Mouse (Mus musculus) yolk sac, embryonic 10.5 days (tissue): ENCODE results near the gene Rrm1.
"Not testable (repeated sequence)": the region's sequence is repeated elsewhere in the genome, so short reads cannot be mapped to it uniquely, and the experiment has no call there.

Source experiments
- DNase-seq: peaks from one replicate; pipeline ENCODE4 v3.0.0-alpha.2; 2017; ENCODE audit warnings: low spot score

The Rrm1 gene

DNA sequence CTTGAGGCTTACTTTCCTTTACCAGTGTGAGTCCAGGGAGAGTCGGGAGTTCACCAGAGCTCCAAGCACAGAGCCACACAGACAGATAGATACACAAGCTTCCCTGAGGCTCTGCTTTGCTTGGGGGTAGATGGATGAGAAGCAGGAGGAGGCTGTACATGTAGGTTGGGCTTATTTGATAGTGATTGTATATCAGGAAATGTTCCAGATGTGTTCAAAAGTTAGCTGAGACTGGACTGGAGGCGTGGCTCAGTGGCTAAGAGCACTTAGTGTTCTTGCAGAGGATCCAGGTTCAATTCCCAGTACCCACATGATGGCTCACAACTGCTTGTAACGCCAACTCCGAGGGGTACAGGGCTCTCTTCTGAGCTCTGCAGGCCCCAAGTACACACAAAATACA lies 36.9 kb downstream of the Rrm1 start:
- no peak for DNase-seq

DNA sequence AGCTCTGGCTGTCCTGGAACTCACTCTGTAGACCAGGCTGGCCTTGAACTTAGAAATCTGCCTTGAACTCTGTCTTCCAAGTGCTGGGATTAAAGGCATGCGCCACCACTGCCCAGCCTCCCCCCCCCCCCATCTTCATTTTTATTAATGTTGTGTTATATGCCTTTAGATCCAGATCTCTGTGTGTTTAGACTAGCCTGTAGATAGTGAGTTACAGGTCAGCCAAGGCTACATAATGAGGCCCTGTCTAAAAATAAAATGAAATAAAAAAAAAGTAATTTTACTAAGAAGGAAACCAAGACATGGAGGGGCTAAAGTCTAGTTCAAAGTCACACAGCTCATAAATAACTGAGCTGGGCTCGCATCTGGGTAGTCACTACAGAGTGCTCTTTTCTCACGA lies 37.4 kb downstream of the Rrm1 start:
- no peak for DNase-seq

DNA sequence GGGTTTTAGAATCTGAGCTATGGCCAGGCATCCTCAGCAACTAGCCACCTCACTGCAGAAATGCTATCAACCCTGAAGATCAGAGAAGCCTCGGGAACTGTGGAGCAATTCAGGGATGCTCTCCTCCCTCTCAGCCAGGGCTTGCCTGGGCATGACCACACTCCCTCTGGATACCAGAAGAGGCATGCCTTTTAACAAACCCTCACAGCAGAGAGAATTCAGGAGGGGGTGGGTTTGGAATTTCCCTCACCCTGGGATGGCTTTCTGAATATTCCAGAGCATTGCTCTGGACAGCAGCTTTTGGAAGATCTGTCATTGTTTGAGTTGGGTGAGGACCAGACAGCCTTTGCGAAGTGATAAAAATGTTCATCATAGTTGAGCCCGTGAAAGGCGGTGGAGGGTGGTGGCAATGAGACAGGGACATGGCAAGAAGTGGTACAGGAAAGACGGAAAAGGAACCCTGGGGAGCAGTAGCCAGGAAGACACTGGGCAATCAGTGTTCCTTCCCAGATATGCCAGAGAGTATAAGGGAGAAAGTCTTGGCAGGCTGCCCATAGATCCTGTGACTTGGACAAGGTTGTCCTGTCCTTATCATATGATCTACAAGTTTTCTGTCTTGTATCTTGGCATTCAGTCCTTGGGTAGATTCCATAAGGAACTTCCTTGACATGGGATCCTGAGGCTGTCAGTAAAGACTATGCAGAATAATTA lies 38.0 kb downstream of the Rrm1 start:
- DNase-seq: peak; percentile 29

DNA sequence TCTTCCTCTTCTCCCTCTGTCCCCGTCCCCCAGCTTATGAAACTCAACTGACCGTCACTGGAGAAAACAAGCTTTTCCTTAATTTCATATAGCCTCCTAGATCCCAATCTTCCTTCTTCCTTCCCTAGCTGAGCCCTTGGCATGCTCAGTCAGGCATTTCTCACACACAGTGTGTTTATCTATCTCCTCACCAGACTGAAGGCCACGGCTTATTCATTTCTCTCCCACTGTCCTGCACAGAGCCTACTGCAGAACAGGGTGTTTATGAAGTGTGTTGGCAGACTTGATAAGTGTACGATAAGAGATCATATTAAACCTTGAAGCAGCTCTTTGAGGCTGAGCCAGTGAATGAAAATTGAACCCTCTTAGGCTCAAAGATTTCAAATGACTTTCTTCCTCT lies 39.3 kb downstream of the Rrm1 start:
- DNase-seq: no peak

DNA sequence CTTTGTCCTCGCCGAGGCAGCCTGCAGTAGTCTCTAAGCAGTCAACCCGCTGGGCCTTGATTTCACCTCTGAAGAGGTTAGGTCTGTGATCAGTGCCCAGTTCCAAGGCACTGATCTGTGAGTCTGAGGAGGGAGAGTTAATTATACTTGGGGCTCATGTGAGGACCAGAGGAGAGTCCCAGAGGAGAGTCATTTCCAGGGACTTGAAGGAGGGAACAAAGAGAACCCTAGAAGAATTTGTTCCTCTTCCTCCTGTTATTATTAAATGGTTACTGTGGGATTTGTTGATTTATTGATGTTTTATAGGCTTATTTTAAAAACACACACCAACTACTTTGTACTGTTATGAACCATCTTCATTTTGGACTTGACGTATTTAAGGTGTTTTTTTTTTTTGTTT lies 40.1 kb downstream of the Rrm1 start, which contains the start of gene Olfr543:
Olfr543 (minus strand) TSS at position 101 of the 400 bp plus-strand sequence.
- no peak for DNase-seq

DNA sequence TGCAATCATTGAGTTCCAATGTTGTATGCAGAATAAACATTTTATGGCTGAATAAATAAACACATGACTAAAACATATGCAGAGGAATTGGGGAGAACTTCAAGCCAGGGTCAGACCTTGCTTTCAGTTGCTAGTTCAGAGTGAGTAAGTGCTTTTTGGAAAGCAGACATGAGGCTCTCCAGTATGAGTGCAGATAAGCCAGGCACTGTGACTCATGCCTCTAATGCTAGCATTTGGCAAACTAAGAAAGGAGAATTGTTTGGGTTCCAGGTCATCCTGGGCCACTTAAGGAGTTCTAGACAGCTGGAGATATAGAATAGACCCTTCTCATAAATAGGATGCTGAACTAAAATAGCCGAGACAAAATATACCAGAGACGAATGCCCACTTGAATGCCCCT lies 42.2 kb downstream of the Rrm1 start:
- DNase-seq: no peak

DNA sequence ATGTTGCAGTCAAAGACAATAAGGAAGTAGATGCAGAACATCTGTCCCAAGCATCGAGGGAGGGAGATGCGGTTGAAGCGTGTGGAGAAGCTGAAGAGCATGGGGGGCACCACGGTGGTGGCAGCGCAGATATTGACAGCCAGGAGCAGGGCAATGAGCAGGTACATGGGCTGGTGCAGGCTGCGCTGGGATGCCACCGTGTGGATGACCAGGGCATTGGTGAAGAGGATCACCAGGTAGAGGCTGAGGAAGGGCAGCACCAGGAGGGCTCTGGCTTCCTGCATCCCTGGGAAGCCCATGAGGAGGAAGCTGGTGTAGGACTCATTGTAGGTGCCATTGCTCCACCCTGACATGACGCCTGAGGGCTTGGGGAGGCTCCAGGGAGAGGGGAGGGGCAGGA lies 43.3 kb downstream of the Rrm1 start:
- not testable (repeated sequence) for DNase-seq

DNA sequence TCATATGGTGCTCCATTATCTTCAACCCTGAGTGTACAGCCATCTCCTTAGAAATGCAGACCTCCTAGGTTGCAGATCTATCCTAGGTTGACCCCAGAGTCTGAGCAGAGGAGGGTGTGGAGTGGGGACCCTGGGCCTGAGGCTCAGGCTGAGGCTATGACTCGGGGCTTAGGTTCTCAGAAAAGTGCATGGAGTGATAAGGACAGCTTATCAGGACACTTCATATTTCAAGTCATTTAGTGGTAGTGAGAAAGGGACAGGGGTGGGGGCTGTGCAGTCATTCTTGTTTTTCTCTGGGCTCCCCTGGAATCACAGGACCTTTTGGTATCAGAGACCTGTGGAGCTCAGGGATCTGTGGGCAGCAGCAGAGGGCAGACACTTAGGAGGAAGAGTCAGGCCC lies 44.6 kb downstream of the Rrm1 start:
- DNase-seq: no peak

DNA sequence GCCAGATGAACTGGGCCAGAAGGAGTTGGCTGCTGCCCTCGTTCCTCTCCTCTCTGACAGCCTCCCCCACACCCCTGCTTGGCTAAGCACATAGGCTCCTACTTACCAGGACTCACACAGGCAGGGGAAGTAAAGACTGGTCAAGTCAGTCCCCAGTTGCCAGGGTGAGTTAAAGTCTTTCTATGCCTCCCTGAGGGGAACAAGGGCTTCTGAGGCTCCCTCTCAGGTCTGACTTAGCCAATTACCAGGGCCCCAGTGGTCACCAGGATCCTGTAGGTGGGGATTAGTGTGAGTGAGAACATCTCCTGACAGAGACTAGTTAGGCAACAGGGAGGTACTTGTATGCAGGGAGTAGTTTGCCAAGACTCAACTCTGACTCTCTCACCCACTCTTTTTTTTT lies 46.7 kb downstream of the Rrm1 start, which contains the start of gene Olfr544:
Olfr544 (minus strand) TSS at position 153 of the 400 bp plus-strand sequence.
- no peak for DNase-seq

DNA sequence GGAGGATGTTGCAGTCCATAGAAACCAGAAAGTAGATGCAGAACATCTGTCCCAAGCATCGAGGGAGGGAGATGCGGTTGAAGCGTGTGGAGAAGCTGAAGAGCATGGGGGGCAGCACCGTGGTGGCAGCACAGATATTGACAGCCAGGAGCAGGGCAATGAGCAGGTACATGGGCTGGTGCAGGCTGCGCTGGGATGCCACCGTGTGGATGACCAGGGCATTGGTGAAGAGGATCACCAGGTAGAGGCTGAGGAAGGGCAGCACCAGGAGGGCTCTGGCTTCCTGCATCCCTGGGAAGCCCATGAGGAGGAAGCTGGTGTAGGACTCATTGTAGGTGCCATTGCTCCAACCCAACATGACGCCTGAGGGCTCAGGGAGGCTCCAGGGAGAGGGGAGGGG lies 52.9 kb downstream of the Rrm1 start:
- DNase-seq: not testable (repeated sequence)

DNA sequence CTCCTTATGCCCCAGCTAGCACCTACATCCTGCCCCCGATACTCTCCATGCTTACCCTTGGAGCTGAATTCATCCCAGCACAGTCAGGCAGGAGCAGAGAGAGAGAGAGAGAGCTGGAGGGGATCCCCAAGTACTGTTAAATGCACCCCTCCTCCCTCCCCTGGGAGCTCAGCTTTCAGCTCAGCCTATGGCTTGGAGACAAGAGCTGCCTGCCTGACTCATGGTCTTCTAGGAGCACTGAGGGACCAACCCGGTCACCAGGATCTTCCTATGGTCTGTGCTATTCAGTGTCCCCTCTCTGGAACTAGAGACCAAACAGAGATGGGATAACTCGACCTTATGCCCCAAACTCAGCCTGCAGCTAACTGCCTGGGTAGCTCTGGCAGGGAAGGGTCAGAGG lies 58.0 kb downstream of the Rrm1 start, which contains the start of gene Olfr545:
Olfr545 (minus strand) TSS at position 101 of the 400 bp plus-strand sequence.
- no peak for DNase-seq

DNA sequence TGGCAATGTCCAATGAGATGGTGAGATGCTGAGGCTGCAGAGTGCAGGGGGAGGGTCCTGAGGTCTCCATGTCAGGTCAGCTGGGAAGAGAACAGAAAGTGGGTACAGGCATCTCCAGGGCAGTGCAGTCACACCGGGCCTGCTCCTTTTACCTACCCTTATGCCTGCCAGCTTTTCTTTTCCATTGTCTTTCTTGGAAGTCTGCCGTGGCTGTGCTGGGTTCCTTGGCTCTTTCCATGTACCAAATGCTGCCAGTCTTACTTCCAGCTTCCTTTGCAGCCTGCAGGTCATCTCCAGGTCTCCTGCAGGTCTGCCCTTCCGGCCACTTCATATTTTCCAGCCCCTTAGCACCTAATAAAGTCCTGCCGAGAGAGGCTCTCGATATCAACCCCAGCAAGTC lies 60.5 kb downstream of the Rrm1 start:
- no peak for DNase-seq

DNA sequence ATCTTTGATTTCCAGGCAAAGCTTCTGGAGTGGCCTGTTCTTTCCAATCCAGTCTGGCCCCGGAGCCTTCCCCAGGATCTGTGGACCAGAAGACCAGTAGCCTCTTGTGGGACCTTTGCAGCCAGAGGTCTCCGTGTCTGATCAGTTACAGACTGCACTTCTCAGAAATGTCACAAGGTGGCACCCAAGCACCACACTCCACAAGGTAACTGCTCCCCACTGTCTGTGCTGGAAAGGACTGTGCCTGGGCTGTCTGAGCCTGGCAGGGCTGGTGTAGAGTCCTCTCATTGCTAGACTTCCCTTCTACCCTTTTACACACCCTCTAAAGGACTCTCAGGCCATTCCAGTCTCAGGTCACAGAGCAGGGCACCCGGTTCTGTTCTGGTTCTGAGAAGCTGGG lies 65.4 kb downstream of the Rrm1 start:
- DNase-seq: peak; percentile 41

DNA sequence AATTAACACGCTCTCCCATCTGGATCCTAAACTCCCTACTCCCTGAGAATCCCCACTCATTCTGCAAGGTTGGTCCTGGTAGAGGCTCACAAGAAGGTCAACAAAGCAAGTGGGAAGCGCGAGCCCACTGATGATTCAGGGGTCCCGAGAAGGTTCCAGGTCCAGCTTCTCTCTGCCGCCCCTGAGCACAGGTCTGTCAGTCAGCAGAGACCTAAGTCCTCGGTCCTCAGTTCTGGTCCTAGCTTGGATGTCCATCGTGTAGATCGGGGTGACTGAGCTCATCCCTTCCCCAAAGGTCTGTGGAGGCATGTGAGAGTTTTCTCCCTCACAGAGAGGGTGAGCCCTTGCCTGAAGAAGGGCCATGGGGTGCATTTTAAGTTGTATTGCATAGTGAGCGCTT lies 66.6 kb downstream of the Rrm1 start:
- DNase-seq: no peak

DNA sequence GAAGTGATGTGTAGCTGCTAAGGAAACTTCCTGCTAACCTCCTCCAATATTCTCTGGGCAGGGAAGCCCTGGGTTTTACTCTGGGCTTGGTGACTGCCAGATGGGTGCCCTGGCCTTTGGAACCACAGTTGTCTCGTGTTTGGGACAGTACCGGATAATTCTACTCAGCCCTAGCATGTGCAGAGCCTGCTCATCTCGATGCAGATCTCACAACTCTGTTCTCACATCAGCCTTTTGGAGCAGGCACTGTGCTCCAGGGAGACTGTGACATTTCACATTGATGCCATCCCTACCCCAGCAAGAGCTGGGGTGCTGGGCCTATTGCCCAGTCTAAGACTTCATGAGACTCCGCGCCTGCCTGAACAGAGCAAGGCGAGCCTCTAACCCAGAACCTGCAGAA lies 67.2 kb downstream of the Rrm1 start:
- no peak for DNase-seq

DNA sequence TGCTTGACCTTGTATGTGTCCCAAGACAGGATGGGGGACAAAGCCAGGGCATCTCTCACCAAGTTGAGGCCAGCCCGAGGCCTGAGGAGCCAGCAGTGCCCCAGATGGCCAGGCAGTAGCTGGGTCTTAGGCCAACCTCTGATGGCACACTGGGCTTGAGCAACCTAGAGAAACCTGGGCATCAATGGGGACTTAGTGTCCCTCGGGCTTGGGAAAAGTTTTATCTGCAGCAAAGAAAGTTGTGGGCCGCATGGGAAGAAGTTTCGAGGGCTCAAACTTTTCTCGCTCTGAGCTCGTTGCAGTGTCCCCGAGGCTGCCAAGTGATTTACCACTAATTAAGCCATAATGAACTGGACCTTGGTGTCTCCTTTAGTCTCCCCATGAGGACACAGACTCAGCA lies 68.2 kb downstream of the Rrm1 start:
- no peak for DNase-seq

DNA sequence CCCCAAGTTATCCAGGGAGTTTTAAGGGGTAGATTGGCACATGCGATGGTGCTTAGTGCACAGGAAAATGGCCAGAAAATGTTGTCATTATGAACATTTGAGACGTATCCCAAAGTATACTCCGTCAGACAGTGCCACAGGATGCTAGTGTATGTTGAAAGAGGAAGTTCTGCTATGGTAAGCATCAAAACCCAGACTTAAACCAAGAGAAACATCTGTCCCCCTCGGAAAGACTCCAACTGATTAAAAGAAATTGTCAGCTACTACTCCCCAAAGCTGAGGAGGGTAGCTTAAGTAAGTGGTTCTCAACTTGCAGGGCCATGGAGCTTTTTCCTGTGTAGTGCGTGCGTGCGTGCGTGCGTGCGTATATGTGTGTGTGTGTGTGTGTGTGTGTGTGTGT lies 70.4 kb downstream of the Rrm1 start:
- DNase-seq: no peak

DNA sequence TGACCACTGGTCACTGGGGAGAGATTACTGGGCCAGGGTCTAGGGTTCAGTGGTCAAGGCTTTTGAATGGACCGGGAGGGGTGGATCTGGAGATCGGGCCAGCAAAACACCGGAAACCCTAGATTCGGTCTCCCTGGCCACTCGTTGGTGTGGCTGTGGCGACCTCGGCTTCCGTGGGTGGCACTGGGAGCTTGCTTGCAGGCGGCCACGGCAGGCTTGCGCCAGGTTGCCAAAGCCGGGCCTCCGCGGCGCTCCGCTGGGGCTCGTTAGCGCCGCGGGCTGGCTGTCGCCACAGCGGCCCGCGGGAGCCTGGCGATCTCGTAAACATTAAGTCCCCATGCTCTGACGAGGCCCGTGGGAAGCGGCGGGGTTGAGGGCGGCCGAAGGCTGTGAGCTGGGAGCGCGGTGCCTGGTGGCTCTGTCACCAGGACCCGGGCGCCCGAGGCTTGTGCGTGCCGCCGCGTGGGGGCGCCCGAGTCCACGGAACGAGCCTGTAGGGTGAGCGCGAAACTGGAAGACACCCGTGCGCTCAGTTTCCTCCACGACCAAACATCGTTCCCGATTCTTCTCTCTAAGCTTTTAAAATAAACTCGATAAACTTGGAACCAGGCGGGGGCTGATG lies 71.4 kb downstream of the Rrm1 start:
- peak; percentile 72 for DNase-seq

DNA sequence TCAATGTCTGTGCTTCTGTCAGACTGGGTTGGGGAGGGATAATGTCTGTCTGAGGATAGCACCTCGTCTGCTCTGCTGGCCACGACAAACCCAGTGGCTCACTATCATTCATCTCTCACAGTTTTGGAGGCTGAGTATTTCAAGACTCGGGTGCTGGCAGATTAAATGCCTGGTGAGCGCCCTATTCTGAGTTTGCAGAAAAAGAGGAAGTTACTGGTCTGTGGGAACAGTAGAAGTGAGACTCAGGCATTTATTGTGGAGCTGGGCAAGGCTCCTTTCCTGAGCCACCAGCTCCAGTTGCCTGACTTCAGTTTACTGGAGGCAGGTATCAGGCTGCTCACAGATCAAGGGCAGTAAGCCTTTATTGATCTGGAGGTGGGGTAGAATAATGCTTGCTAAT lies 72.6 kb downstream of the Rrm1 start:
- DNase-seq: no peak

DNA sequence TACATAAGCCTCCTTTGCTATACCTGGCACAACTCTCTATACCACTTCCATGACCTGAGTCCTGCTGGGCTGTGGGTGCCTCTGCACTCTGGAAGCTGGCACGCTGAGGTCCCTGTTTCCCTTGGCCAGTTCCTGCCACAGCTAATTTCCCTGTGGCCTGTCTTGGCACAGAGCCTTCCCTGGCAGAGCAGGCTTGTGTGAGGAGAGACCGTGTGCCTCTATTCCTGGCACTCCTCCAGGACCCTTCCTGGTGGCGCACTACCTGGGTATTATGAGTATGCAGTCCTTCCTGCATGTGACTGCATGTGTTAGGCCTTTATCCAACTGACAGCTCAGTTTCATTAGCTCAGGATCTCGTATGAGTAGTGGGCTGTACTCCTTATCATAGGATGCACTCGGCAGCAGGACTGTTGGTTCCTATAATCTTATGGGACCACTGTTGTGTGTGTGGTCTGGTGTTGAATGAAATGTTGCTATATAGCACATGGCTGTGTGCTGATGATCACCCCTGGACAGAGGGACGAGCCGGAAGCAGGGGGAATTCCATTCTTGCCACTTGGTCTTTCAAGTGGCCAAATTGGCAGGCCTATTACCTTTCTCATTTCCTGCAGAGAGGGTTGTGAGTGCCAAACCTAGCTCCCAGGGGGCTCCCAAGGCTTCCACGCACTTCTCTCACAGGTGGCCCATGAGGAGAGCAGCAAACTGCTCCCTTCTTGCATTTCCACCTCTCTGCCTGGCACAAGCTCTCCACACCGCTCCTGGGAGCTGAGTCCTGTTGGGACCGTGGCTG lies 75.0 kb downstream of the Rrm1 start:
- no peak for DNase-seq

DNA sequence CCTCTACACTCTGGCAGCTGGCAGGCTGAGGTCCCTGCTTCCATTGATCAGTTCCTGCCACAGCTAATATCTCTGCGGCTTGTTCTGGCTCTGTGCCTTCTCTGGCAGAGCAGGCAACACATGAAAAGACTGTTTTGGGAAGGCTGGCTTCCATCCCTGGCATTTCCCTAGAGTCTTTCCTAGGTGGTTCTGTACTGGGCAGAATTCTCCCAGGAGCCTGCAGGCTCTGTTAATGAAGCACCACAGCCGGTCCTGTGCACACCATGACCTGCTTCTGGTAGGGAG lies 75.5 kb downstream of the Rrm1 start:
- no peak for DNase-seq
